Mouse (Mus musculus) embryonic stem cell, embryonic (primary cell): Measurements from ENCODE around the gene Scap.

ENCODE experiments used
- CTCF ChIA-PET, 4 experiments: fragments of 300-600 bp in 2 of 4; fragments of 350-600 bp in 2 of 4; sonication (Branson Sonifier 250); formaldehyde crosslinking; loops; one replicate each; lab custom pipeline; 2022; ENCODE audit warnings: inconsistent platforms in 2 of 4; lab: Charles Lee
- POLR2A ChIA-PET, 4 experiments: fragments of 300-600 bp in 2 of 4; fragments of 350-600 bp in 2 of 4; sonication (Branson Sonifier 250); formaldehyde crosslinking; loops; one replicate each; lab custom pipeline; 2022; ENCODE audit warnings: antibody characterized with exemption in 4 of 4, inconsistent platforms in 1 of 4; lab: Charles Lee

Scap gene

GRCm38 (mm10) chr9:110350612-110351011 is 17.5 kb downstream of the Scap start:
- CTCF ChIA-PET, result no interaction called here
- POLR2A ChIA-PET, result interaction anchor here in 2 of 4 experiments (1.2 to 2.0 kb wide), 4 partner anchors 17 to 304 kb away, joined by 3 to 7 read pairs (median 4); partner anchors contain the start of genes Elp6 (in 1 of the 2), Nbeal2 (in 1 of the 2) and Scap (in 1 of the 2)

- CTCF ChIA-PET, result interaction anchor here in 1 of 4 experiments (1.1 kb wide), 1 partner anchor 18 kb away, joined by 3 read pairs; the partner anchor contains the start of gene Scap
Measured at GRCm38 (mm10) chr9:110351350-110351749, 18.3 kb downstream of the Scap start.

GRCm38 (mm10) chr9:110351932-110352632 is 19.0 kb downstream of the Scap start:
- CTCF ChIA-PET, result interaction anchor here in 1 of 4 experiments (0.5 to 1.4 kb wide), 4 partner anchors 16 to 453 kb away, joined by 3 to 6 read pairs (median 3); partner anchors contain the start of gene Scap
- POLR2A ChIA-PET, result interaction anchor here in 3 of 4 experiments (0.9 to 2.1 kb wide), 4 partner anchors 10 to 49 kb away, joined by 3 to 6 read pairs (median 4); partner anchors contain the start of gene Scap (in 1 of the 3)

More at GRCm38 (mm10) chr9:110351350-110351749, 18.3 kb downstream of the Scap start:
- POLR2A ChIA-PET, result interaction anchor here in 2 of 4 experiments (1.3 to 2.1 kb wide), 3 partner anchors 11 to 18 kb away, joined by 4 to 6 read pairs (median 5); partner anchors contain the start of gene Scap (in 1 of the 2)

DNA sequence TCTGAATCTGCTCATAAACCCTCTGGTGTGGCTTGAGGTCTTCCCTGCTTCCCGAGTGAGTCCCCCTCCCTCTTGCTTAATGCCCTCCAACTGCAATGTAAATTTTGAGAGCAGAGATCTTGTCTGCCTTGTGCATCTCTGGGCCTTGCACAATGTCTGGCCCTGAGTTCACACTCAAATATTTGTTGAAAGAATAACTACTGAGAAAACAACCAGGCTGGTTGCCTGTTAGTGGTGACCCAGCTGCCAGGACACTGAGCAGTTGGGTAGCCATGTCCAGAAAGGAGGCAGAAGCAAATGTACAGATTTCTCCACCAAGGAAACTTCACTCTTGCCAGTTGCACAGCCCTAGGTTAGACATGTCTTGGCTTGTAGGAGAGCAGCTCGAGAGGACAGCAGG is 25.3 kb downstream of the Scap start:
- POLR2A ChIA-PET, result interaction anchor here in 2 of 4 experiments (1.2 to 1.6 kb wide), 5 partner anchors 9 to 76 kb away, joined by 3 to 5 read pairs (median 3); partner anchors contain the start of gene Ptpn23 (in 1 of the 2)
- CTCF ChIA-PET, result interaction anchor here in 1 of 4 experiments (1.3 kb wide), 1 partner anchor 25 kb away, joined by 3 read pairs; the partner anchor contains the start of gene Scap

GRCm38 (mm10) chr9:110361299-110361698 is 28.2 kb downstream of the Scap start:
- ChIA-PET CTCF (interaction anchor here in 1 of 4 experiments (1.1 kb wide), 1 partner anchor 529 kb away, joined by 3 read pairs; the partner anchor contains the start of gene Nme6), POLR2A (interaction anchor here in 2 of 4 experiments (1.3 to 1.8 kb wide), 4 partner anchors 9 to 263 kb away, joined by 3 to 5 read pairs (median 3); partner anchors contain the start of genes Nradd (in 1 of the 2) and Scap (in 1 of the 2))

DNA sequence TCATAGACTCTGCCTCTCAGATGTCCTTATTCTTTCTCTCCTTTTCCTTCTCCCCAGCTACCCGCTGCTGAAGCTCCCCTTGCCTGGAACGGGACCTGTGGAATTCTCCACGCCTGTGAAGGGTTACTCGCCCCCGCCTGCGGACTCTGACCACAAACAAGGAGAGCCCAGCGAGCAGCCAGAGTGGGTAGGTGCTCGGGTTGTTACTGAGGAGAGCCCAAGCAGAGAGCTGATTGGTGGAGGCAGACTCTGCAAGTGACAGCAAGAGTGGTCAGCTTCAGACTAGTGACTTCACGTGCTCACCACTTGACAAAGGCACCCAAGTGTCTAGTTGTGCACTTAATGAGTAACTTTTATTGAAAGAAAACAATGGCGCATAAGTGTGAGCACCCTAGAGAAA is 29.2 kb downstream of the Scap start:
- ChIA-PET POLR2A (interaction anchor here in 2 of 4 experiments (1.2 to 1.8 kb wide), 4 partner anchors 10 to 29 kb away, joined by 3 to 5 read pairs (median 4); partner anchors contain the start of gene Scap (in 1 of the 2)), CTCF (interaction anchor here in 1 of 4 experiments (1.1 kb wide), 1 partner anchor 530 kb away, joined by 3 read pairs; the partner anchor contains the start of gene Nme6)

DNA sequence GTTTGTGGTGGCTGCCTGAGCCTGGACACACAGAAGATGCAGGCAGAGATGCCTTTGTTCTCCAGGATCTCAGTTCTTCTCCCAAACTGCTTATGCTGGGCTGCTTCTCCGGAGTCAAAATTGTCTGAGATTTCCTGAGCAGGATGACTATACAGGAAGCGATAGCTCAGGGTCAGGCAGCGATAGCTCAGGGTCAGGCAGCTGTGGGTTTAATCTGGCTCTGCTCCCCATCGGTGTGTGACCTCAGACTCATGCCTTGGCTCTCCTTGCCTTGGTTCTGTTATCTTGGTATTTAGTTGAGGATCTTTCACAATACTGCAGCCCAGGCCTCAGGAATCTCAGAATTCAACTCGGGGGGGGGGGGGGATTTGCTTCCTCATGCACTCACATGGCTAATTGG is 33.7 kb downstream of the Scap start:
- CTCF ChIA-PET, result no interaction called here
- POLR2A ChIA-PET, result interaction anchor here in 1 of 4 experiments (0.6 kb wide), 1 partner anchor 561 kb away, joined by 3 read pairs; no protein-coding TSS in a partner anchor

DNA sequence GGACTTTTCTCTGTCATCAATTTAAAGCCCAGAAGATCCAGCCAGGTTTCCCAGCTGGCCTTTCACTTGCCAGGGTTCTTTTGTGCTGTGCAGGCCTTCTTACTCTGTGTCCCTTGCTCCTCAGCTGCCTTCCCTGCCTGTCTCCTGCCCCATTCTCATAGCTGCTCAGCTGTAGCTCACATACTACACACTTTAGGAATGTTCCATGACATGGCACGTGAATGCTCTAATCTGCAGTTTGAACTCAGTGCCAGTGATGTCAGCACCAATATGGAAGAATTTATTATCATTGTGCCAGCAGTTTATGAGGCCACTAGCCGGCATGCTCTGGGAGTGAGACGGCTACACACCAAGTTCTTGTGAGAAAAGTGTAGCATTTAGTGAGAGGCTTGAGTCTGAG is 36.8 kb downstream of the Scap start:
- POLR2A ChIA-PET, result interaction anchor here in 2 of 4 experiments (0.8 to 1.7 kb wide), 9 partner anchors 9 to 36 kb away, joined by 3 to 6 read pairs (median 3); partner anchors contain the start of gene Scap (in 1 of the 2)
- CTCF ChIA-PET, result no interaction called here

GRCm38 (mm10) chr9:110373871-110374270 is 40.8 kb downstream of the Scap start:
- POLR2A ChIA-PET, result interaction anchor here in 3 of 4 experiments (0.6 to 1.6 kb wide), 6 partner anchors 10 to 558 kb away, joined by 3 to 4 read pairs (median 3); no protein-coding TSS in a partner anchor
- CTCF ChIA-PET, result no interaction called here

DNA sequence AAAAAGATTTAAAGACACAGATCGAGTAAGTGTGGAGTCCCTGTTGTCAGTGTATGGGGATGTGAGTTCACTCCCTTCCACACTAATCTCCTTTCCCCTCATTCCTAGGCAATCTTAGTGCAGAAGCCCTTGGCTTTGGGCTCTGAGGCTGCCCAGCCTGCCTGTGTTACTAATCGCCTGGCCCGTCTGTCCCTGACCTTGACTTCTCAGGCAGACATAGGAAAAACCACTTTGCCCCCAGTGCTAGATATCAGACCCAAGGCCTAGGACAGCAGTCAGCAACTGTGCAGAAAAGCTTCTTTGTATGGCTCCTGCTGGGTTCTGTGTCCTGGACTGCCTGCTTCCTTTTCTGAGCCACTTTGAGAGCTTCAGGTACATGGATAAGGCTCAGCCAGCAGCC is 42.6 kb downstream of the Scap start:
- CTCF ChIA-PET, result interaction anchor here in 2 of 4 experiments (0.7 to 0.9 kb wide), 2 partner anchors 22 to 34 kb away, joined by 3 read pairs; no protein-coding TSS in a partner anchor
- POLR2A ChIA-PET, result interaction anchor here in 1 of 4 experiments (0.7 to 2.0 kb wide), 3 partner anchors 13 to 45 kb away, joined by 3 to 5 read pairs (median 3); partner anchors contain the start of gene Scap

- CTCF ChIA-PET, result interaction anchor here in 1 of 4 experiments (0.6 kb wide), 1 partner anchor 515 kb away, joined by 3 read pairs; no protein-coding TSS in a partner anchor
- POLR2A ChIA-PET, result interaction anchor here in 1 of 4 experiments (0.7 kb wide), 1 partner anchor 248 kb away, joined by 3 read pairs; no protein-coding TSS in a partner anchor
Measured at GRCm38 (mm10) chr9:110377655-110378054, 44.6 kb downstream of the Scap start.

DNA sequence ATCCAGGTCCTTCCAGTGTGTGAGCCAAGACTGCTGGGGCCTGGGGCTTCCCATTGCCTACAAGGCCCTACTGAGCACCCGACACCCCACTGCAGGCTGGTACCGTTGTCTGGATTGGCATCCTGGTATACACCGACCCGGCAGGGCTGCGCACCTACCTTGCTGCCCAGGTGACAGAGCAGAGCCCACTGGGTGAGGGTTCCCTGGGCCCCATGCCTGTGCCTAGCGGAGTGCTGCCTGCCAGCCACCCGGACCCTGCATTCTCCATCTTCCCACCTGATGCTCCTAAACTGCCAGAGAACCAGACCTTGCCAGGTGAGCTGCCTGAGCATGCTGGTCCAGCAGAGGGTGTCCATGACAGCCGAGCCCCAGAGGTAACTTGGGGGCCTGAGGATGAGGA is 46.3 kb downstream of the Scap start:
- POLR2A ChIA-PET, result interaction anchor here in 2 of 4 experiments (0.5 to 1.0 kb wide), 4 partner anchors 9 to 275 kb away, joined by 3 read pairs; partner anchors contain the start of gene Nbeal2 (in 1 of the 2)

GRCm38 (mm10) chr9:110380662-110381061 is 47.6 kb downstream of the Scap start:
- CTCF ChIA-PET, result interaction anchor here in 1 of 4 experiments (0.7 to 1.3 kb wide), 4 partner anchors 21 to 399 kb away, joined by 3 to 5 read pairs (median 3); partner anchors contain the start of gene Scap
- POLR2A ChIA-PET, result interaction anchor here in 3 of 4 experiments (0.5 to 1.9 kb wide), 19 partner anchors 9 to 891 kb away, joined by 3 to 16 read pairs (median 3); partner anchors contain the start of genes Ptpn23 (in 3 of the 3), Scap (in 2 of the 3), Elp6 (in 1 of the 3) and Epm2aip1 (in 1 of the 3)

More for the DNA sequence above, 46.3 kb downstream of the Scap start:
- CTCF ChIA-PET, result interaction anchor here in 2 of 4 experiments (0.6 to 0.7 kb wide), 4 partner anchors 11 to 402 kb away, joined by 3 to 5 read pairs (median 4); no protein-coding TSS in a partner anchor

- ChIA-PET POLR2A (interaction anchor here in 3 of 4 experiments (0.5 to 1.9 kb wide), 15 partner anchors 8 to 890 kb away, joined by 3 to 16 read pairs (median 3); partner anchors contain the start of genes Ptpn23 (in 2 of the 3), Scap (in 2 of the 3), Elp6 (in 1 of the 3) and Epm2aip1 (in 1 of the 3)), CTCF (interaction anchor here in 1 of 4 experiments (0.7 to 1.3 kb wide), 3 partner anchors 20 to 398 kb away, joined by 3 to 5 read pairs (median 3); partner anchors contain the start of gene Scap)
Measured at GRCm38 (mm10) chr9:110381292-110381691, 48.2 kb downstream of the Scap start.

DNA sequence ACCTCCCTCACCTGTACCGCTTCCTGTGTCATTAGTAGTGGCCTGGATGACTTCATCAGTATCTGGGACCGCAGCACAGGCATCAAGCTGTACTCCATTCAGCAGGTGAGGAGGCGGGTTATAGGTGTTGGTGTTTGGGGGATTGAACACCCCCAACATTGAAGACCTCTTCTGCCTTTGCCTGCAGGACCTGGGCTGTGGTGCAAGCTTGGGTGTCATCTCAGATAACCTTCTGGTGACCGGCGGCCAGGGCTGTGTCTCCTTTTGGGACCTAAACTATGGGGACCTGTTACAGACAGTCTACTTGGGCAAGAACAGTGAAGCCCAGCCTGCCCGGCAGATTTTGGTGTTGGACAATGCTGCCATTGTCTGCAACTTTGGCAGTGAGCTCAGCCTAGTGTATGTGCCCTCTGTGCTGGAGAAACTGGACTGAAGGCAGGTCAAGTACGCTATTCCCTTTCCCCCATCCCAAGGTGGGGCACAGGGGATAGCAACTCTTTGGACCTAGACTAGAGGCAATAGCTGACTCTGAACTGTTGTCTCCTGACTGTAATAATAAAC is 51.4 kb downstream of the Scap start:
- CTCF ChIA-PET, result interaction anchor here in 1 of 4 experiments (0.6 to 0.8 kb wide), 2 partner anchors 51 to 80 kb away, joined by 3 read pairs; partner anchors contain the start of gene Scap

GRCm38 (mm10) chr9:110388011-110388410 is 54.9 kb downstream of the Scap start:
- ChIA-PET POLR2A (interaction anchor here in 2 of 4 experiments (0.8 to 2.5 kb wide), 4 partner anchors 9 to 208 kb away, joined by 3 to 9 read pairs (median 4); no protein-coding TSS in a partner anchor), CTCF (no interaction called here)

More for the DNA sequence above, 51.4 kb downstream of the Scap start:
- POLR2A ChIA-PET, result interaction anchor here in 2 of 4 experiments (0.8 to 2.6 kb wide), 9 partner anchors 10 to 241 kb away, joined by 3 to 7 read pairs (median 4); partner anchors contain the start of genes Elp6 (in 1 of the 2) and Ptpn23 (in 1 of the 2)

- ChIA-PET POLR2A (interaction anchor here in 1 of 4 experiments (0.6 to 1.1 kb wide), 2 partner anchors 10 to 23 kb away, joined by 3 to 4 read pairs; no protein-coding TSS in a partner anchor), CTCF (interaction anchor here in 1 of 4 experiments (0.6 kb wide), 1 partner anchor 419 kb away, joined by 11 read pairs; no protein-coding TSS in a partner anchor)
Measured at GRCm38 (mm10) chr9:110390843-110391242, 57.8 kb downstream of the Scap start.
